Mouse (Mus musculus) left cerebral cortex, postnatal 14 days (tissue): ENCODE measurements at regions not wholly inside any gene's neighbourhood (a gene's known extent, or its start where the extent isn't known, plus 50 kb on each side); places are given as distances from the start of the nearest gene placed in this dataset.
A peak's percentile ranks its signal among the peaks of the same experiment; 100 is the strongest.

Source experiments
- DNase-seq, 2 experiments: peaks; one replicate each; pipeline ENCODE4 v3.0.0; 2021 to 2022; ENCODE audit warnings: low spot score in 2 of 2, mixed read lengths in 1 of 2
- intact Hi-C: fragments of 180-260 bp; cut with DNase I; formaldehyde crosslinking; loops from one replicate; pipeline ENCODE4 v1.15.1; 2025

- intact Hi-C loops = no loop called here
- DNase-seq = no peak
Measured at GRCm38 (mm10) chr16:30722372-30722771, 122.8 kb downstream of the Fam43a start.

DNA sequence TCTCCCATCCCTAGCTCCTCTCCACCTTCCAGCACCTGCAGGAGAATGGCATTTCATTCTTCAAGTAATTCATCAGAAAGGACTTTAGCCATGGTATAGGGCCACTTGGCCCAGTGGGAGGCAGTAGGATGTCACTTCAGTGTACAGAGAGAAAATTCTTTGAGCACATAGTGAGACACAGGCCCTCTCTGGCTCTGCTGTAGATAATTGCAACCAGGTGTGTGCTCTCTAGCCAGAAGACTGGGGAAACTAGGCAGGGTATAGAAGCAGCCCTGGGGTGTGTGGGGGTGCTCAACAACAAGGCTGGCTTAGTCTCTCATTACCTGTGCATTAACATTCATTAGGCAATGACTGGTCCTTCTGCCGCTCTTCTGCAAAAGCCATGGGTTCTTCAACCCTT is 125.1 kb downstream of the Fam43a start:
- no peak for DNase-seq
- intact Hi-C loops = no loop called here

GRCm38 (mm10) chr16:30732770-30733415 is 133.4 kb downstream of the Fam43a start:
- no peak for DNase-seq
- intact Hi-C loops = no loop called here

GRCm38 (mm10) chr16:30733478-30733877 is 134.0 kb downstream of the Fam43a start:
- intact Hi-C loops = no loop called here
- no peak for DNase-seq

- intact Hi-C loops = no loop called here
- no peak for DNase-seq
Measured at GRCm38 (mm10) chr16:30735360-30735759, 135.8 kb downstream of the Fam43a start.

DNA sequence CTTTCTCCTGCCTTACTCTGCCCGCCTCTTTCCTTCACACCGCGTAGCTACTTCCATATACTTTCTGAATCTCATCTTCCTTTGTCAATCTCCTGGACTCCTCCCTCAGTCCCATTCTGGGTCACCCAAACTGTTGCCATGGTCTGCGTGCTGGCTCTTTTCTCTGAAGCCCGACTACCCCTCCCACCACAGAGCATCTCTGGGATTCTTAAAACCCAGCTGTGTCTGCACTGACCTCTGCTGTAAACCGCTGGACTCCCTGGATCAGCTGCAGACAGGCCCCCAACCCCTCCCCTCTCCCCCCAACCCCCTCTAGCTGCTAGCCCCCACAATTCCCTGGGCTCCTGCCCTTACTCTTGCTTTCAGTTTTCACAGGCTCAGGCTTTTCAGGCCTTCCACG is 136.4 kb downstream of the Fam43a start:
- intact Hi-C loops = no loop called here
- DNase-seq = no peak

DNA sequence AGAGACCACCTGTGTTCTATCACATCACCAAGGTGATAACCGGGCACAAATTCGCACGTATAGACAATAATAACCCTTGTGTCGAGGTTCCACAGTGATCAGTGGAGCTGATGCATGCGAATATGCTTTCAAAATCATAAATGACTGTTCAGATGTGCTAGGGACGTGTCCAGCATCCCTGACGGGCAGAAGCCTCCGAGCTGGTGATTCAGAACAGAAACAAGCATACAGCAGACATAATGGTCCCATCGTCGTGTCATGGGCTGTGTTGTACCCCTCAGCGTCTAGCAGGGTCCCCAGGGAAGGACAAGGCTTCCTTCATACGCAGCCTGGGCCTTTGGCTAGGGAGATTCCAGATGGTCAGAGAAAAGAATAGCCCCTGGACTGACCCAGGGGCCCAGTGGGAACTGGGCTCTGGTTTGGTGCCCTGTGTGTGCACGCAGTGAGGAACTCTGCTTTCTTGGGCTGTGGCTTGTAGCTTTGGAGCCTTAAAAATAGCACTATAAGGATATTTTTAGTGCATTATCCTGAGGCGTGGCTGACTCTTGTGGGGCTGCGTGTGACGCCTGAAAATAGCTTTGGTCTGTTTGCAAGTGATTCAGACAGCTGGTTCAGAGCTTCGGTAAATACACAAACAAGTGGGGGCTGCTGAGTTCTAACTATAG is 137.3 kb downstream of the Fam43a start:
- peak; percentile 17 to 43 for DNase-seq
- intact Hi-C loops = no loop called here

GRCm38 (mm10) chr16:30737524-30737923 is 138.0 kb downstream of the Fam43a start:
- intact Hi-C loops = no loop called here
- no peak for DNase-seq

DNA sequence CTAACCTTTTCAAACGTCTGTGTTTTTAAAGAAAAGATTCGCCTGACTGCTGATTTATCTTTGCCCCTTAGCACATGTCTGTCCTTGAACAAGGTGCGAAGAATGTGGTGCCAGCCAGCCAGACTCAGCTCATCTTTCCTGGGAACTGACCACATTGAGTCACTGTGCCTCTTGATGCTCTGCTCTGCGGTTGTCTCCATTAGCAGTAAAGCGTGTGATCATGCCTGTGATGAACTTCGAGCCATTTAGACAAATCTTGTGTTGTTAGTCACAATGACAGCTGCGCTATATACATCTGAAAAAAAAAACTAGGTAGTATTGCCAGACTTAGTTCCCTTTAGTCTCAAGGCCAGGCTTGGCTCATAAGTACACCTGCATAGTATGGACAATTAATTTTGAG is 140.1 kb downstream of the Fam43a start:
- intact Hi-C loops = no loop called here
- no peak for DNase-seq

GRCm38 (mm10) chr16:30741192-30741591 is 141.7 kb downstream of the Fam43a start:
- intact Hi-C loops = no loop called here
- DNase-seq = no peak

GRCm38 (mm10) chr16:30742474-30742873 is 143.0 kb downstream of the Fam43a start:
- DNase-seq = no peak
- intact Hi-C loops = no loop called here

GRCm38 (mm10) chr16:30743566-30743965 is 144.0 kb downstream of the Fam43a start:
- no peak for DNase-seq
- intact Hi-C loops = no loop called here

GRCm38 (mm10) chr16:30744237-30744636 is 144.7 kb downstream of the Fam43a start:
- no peak for DNase-seq
- intact Hi-C loops = no loop called here

GRCm38 (mm10) chr16:30745598-30746181 is 146.2 kb downstream of the Fam43a start:
- peak; percentile 36 to 53 for DNase-seq
- intact Hi-C loops = no loop called here

GRCm38 (mm10) chr16:30746211-30746610 is 146.7 kb downstream of the Fam43a start:
- intact Hi-C loops = no loop called here
- no peak for DNase-seq

- no peak for DNase-seq
- intact Hi-C loops = no loop called here
Measured at GRCm38 (mm10) chr16:30749841-30750240, 150.3 kb downstream of the Fam43a start.

DNA sequence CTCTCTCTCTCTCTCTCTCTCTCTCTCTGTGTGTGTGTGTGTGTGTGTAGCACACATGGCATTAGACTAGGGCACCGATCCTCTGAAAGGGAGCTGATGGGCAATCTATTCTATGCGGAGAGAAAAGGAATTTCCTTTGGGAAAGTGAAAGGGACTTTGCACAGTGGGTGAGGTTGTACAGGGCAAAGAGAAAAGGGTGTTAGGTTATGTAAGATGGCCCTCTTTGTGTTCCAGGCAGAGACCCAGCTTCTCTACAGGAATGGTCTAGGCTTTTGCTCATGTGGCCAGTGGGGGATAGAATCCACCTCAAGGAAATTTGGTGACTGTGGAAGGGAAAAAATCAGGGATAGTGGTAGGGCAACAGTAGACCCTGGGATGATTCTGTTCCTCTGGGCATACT is 156.2 kb downstream of the Fam43a start:
- no peak for DNase-seq
- intact Hi-C loops = no loop called here

- no peak for DNase-seq
- intact Hi-C loops = no loop called here
Measured at GRCm38 (mm10) chr16:30756678-30757077, 157.2 kb downstream of the Fam43a start.

- DNase-seq = no peak
- intact Hi-C loops = no loop called here
Measured at GRCm38 (mm10) chr16:30757556-30757955, 158.0 kb downstream of the Fam43a start.

GRCm38 (mm10) chr16:30758041-30758440 is 158.5 kb downstream of the Fam43a start:
- intact Hi-C loops = no loop called here
- DNase-seq = no peak

DNA sequence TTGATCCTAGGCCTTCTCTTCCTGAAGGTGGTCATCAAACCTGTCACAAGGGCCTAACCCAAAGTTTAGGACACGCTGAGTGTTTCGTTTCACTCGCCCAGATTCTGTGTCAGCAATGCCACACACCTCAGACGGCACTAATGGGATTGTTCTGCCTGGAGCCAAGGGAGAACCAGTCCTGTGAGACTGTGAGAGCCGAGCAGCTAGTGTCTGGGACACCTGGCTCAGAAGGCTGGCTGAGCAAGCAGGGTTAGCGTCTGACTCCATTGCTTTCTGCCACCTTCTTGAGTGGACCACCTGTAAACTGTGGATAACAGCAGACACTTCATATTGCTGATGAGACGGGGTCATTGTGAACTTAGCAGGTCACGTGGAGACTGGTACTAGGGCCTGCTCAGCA is 160.0 kb downstream of the Fam43a start:
- DNase-seq = no peak
- intact Hi-C loops = no loop called here
